In the genomic region with DNA sequence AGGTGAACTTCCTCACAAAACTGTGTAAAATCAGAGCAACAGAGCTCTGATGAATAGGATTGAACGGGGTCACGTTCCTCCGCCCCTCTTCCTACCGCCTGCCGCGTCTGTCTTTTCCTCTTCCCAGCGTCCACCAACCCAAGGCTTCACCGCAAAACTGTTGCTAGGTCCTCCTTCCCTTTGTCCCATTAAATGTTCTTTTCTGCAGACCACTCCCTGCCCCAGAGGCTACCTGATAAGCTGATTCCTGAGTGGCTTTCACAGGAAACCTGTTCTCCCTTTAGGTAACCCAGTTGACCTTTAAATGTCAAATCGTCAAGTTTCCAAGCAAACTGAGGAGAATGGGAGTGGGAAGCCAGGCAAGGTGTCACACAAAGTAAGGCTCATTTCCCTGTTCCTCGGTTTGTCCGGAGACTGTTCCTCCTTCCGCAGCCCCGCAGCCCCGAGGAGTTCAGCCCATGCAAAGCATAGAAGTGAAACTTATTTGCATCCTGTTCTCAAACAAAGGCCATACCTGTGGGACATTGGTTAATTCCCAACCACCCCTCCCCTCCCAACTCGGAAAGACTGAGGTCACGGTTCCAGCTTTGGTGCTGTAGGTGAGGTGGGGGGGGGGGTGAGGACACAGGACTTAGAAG, we compare ENCODE assay signal across 14 mouse cellular contexts. TPM values are rescaled to one million over a fixed set of nuclear protein-coding genes. Genes with fewer than 3 reads are reported as not detected.
DNase-seq lines count a peak whose midpoint lies in the region; ATAC-seq and TF ChIP-seq lines count a peak whose summit lies in the region.
"Had no signal": no experiment of that assay in that cellular context is flagged by ENCODE, and none has a peak within 500 bp of the region (broad histone marks: within the 10 kb centered on the region; RNA-seq: fewer than 3 reads in every experiment).

No protein-coding gene starts in this region.

- 48% methylated on average over 16 of the region's 16 CpGs for WGBS in kidney, adult 2 months

- H3K27ac ChIP-seq in kidney, adult 2 months (ENCODE audit: insufficient read depth, low read depth, low read length): peak overlapping the region; percentile 81

- peaks cover 24% of the 10 kb centered on the region for H3K4me1 ChIP-seq in kidney, adult 2 months (ENCODE audit: control insufficient read depth, insufficient read depth, low read length)

- ATAC-seq in monocyte, adult 5-6 weeks (replicated peaks; ENCODE audit: insufficient number of reproducible peaks, low FRiP score, low TSS enrichment, poor library complexity, severe bottlenecking): 0 out of 2 replicates have a peak, but pooled peaks have one; percentile 24

- no peaks in the 10 kb centered on the region for H3K27me3 ChIP-seq in kidney, adult 2 months (replicated peaks; ENCODE audit: control insufficient read depth, insufficient read depth, low read length)

- no peak for TF ChIP-seq POLR2A in kidney, adult 2 months (IDR thresholded peaks at IDR 0.05; ENCODE audit: low read depth, low read length)

- no peak overlapping the region for H3K4me3 ChIP-seq in kidney, adult 2 months (ENCODE audit: insufficient read depth, low read depth, low read length)

- TF ChIP-seq CTCF in kidney, adult 2 months (conservative IDR thresholded peaks at IDR 0.05; ENCODE audit: insufficient read depth, insufficient read length, low read depth, low read length): no peak

- H3K36me3 ChIP-seq in kidney, adult 2 months (ENCODE audit: control insufficient read depth, insufficient read depth, low read length): no peaks in the 10 kb centered on the region

- DNase-seq in kidney, adult 2 months: peak; percentile 62
- DNase-seq in kidney, adult 8-10 months: no peak
- DNase-seq in ZHBTc4 (ENCODE audit: low read depth, low spot score): peak; percentile 65
- DNase-seq in kidney, postnatal 14 days: peak; percentile 59
- no peak for DNase-seq in adrenal gland, adult 2 months
- DNase-seq in right cerebral cortex, postnatal 25 days: no peak
- no peak for DNase-seq in adrenal gland, postnatal 25 days
- DNase-seq: cerebellum, adult 18-20 months; heart, postnatal 36 days; right cerebral cortex, adult 18-20 months had no signal

RNA-seq across cellular contexts. Expression of a gene that starts 1.1 kb away (rescaled TPM):
- 0.22 and 0.26 TPM in 2 replicates for polyA plus RNA-seq in kidney, adult 2 months (2012; rRNA removed)
- 0.11 to 0.87 TPM in 2 of 3 replicates, not detected in the other for total RNA-seq in monocyte, adult 5-6 weeks (2017)
- 1 to 10 TPM in 1 of 2 experiments, not detected in 1; 2.5 TPM for total RNA-seq in adrenal gland, adult 2 months (2021)
- polyA plus RNA-seq in adrenal gland, adult 2 months (2012; rRNA removed): 0.08 and 0.24 TPM in 2 replicates
- total RNA-seq in adrenal gland, postnatal 25 days (2021): 0.79 and 1.00 TPM in 2 replicates
- total RNA-seq: heart, postnatal 36 days; layer of hippocampus, postnatal 25 days had no signal
- polyA plus RNA-seq: frontal cortex, adult 2 months; liver, adult 2 months had no signal

Comparison
In these comparisons a context has a peak if more than half of its experiments do, and no peak if none do; other contexts are left out.
1. DNase-seq: peak in kidney, adult 2 months (single experiment), ZHBTc4 (single experiment) and kidney, postnatal 14 days (single experiment); none in kidney, adult 8-10 months (0 of 2), adrenal gland, adult 2 months (single experiment), right cerebral cortex, postnatal 25 days (single experiment) and adrenal gland, postnatal 25 days (single experiment).